Mouse (Mus musculus): Measurements from ENCODE around the gene Gm21974. TPM values are rescaled to one million over a fixed set of nuclear protein-coding genes. Genes with fewer than 3 reads are reported as not detected.

Gm21974 gene
- polyA plus RNA-seq, 1 experiment from 2014 or later: not detected

- no peaks in the 10 kb centered on the region for H3K9me3 ChIP-seq
- no peak within 1 kb of the TSS for H3K27ac ChIP-seq
- no peaks in the 10 kb centered on the region for H3K27me3 ChIP-seq
- no peak within 1 kb of the TSS for H3K4me2 ChIP-seq (replicated peaks)
- 19% methylated on average over 4 of the region's 4 CpGs for WGBS
- no peak within 1 kb of the TSS for H3K9ac ChIP-seq
- H3K36me3 ChIP-seq: peaks cover 71% of the 10 kb centered on the region
- ATAC-seq (ENCODE audit: low FRiP score, low read depth): no peak
- peaks cover 15% of the 10 kb centered on the region for H3K4me1 ChIP-seq
- no peak within 1 kb of the TSS for H3K4me3 ChIP-seq
Observed at GRCm38 (mm10) chr7:127890798-127891197, 4.5 kb downstream of the Gm21974 start, which contains the start of gene Prss53. Gene Prss53, minus strand, starts transcription at chr7:127890970.

GRCm38 (mm10) chr7:127888821-127889220 is 6.4 kb downstream of the Gm21974 start:
- no peak overlapping the region for H3K27ac ChIP-seq
- H3K4me3 ChIP-seq: no peak overlapping the region
- peaks cover 88% of the 10 kb centered on the region for H3K36me3 ChIP-seq
- no peak overlapping the region for H3K9ac ChIP-seq
- H3K4me1 ChIP-seq: peaks cover 17% of the 10 kb centered on the region
- no peaks in the 10 kb centered on the region for H3K9me3 ChIP-seq
- no peaks in the 10 kb centered on the region for H3K27me3 ChIP-seq
- H3K4me2 ChIP-seq (replicated peaks): no peak overlapping the region
- ATAC-seq (ENCODE audit: low FRiP score, low read depth): no peak
- 73% methylated on average over 3 of the region's 3 CpGs for WGBS

DNA sequence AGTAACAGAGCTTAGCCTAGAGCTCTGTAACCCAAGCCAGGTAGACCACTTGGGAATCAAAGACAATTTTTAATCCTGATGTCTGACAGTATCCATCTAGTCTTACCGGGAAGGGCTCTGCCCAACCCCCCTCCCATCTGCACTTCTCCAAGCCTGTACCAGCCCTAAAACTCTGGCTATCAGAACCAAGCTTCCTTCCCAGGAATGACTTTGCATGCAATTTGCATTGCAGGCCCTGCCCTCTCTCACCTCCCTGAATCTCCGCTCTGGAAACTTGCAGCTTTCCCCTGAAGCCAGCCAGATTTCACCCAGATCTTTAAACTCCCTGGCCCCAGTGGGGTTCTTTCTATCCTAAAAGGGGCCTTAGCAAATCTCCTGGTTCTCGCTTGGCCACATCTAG is 7.5 kb downstream of the Gm21974 start:
- WGBS: 78% methylated on average over 3 of the region's 3 CpGs
- Histone ChIP-seq H3K9me3 (no peaks in the 10 kb centered on the region), H3K36me3 (peaks cover 88% of the 10 kb centered on the region), H3K4me3 (no peak overlapping the region), H3K4me2 (replicated peaks) (no peak overlapping the region), H3K27ac (no peak overlapping the region), H3K27me3 (no peaks in the 10 kb centered on the region), H3K9ac (no peak overlapping the region), H3K4me1 (peaks cover 27% of the 10 kb centered on the region)
- no peak for ATAC-seq (ENCODE audit: low FRiP score, low read depth)

DNA sequence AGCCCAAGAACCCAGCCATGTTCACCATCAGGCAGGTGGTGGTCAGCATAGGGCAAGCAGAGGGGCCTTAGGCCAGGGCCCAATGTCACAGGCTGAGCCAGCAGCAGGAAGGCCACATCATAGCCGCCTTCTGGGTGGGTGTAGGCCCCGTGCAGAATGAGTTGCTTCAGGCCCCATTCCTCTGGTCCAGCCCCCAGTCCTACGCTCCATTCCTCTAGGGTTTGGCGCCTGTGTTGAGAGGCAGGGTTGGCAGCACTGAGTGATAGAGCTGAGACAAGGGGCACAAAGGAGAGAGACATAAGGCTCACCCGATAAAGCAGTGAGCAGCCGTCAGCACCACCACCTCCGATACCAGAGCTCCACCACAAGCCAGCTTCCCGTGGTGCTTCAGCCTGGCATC is 8.1 kb downstream of the Gm21974 start:
- 88% methylated on average over 8 of the region's 8 CpGs for WGBS
- no peak overlapping the region for H3K4me2 ChIP-seq (replicated peaks)
- no peak for ATAC-seq (ENCODE audit: low FRiP score, low read depth)

DNA sequence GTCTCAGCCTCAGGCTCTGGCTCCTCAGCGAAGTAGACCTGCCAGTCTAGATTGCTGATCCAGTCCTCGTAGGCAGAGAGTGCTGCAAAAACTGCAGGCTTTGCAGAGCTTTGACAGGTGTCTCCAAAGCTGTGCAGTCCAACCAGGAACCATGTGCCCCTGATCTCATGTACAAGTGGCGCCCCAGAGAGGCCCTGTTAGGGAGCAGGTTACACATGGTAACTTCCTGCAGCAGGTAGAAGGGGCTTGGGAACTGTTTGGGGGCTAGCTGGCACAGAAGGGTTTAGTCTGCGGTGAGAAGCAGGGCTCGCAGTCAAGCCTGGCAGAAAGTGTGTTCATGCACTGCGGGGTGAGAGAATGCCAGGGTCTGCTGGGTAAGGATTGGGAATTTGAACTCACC is 8.7 kb downstream of the Gm21974 start:
- Histone ChIP-seq H3K4me2 (replicated peaks) (no peak overlapping the region), H3K9ac (no peak overlapping the region)

More for the DNA sequence above, 8.1 kb downstream of the Gm21974 start:
- Histone ChIP-seq H3K9me3 (no peaks in the 10 kb centered on the region), H3K4me1 (peaks cover 30% of the 10 kb centered on the region), H3K27ac (no peak overlapping the region), H3K9ac (no peak overlapping the region), H3K4me3 (no peak overlapping the region), H3K27me3 (no peaks in the 10 kb centered on the region), H3K36me3 (peaks cover 88% of the 10 kb centered on the region)

GRCm38 (mm10) chr7:127885951-127886350 is 9.3 kb downstream of the Gm21974 start:
- Histone ChIP-seq H3K9me3 (no peaks in the 10 kb centered on the region), H3K9ac (no peak overlapping the region), H3K4me2 (replicated peaks) (no peak overlapping the region), H3K4me3 (no peak overlapping the region), H3K36me3 (peaks cover 90% of the 10 kb centered on the region), H3K27ac (no peak overlapping the region), H3K4me1 (peaks cover 30% of the 10 kb centered on the region), H3K27me3 (no peaks in the 10 kb centered on the region)
- ATAC-seq (ENCODE audit: low FRiP score, low read depth): no peak
- 62% methylated on average over 6 of the region's 6 CpGs for WGBS

More for the DNA sequence above, 8.7 kb downstream of the Gm21974 start:
- Histone ChIP-seq H3K4me1 (peaks cover 30% of the 10 kb centered on the region), H3K4me3 (no peak overlapping the region), H3K27ac (no peak overlapping the region), H3K27me3 (no peaks in the 10 kb centered on the region), H3K9me3 (no peaks in the 10 kb centered on the region), H3K36me3 (peaks cover 90% of the 10 kb centered on the region)
- 88% methylated on average over 6 of the region's 6 CpGs for WGBS
- no peak for ATAC-seq (ENCODE audit: low FRiP score, low read depth)

DNA sequence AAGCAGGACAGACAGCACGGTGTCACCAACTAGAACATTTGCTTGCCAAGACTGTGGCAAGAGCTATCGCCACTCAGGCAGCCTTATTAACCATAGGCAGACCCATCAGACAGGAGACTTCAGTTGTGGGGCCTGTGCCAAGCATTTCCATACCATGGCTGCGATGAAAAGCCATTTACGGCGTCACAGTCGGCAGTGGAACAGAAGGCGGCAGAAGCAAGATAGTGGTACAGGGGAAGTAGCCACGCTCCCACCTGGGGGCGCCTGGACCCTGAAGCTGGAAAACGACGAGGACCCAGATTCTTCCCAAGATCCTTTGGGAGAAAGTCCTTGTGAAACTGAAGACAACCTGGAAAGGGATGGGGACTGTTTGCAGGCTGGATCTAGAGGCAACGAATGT is 14.8 kb downstream of the Gm21974 start:
- no peak overlapping the region for H3K4me3 ChIP-seq
- H3K9ac ChIP-seq: no peak overlapping the region
- WGBS: 89% methylated on average over 12 of the region's 12 CpGs
- H3K27ac ChIP-seq: no peak overlapping the region
- no peaks in the 10 kb centered on the region for H3K9me3 ChIP-seq
- no peak overlapping the region for H3K4me2 ChIP-seq (replicated peaks)
- H3K4me1 ChIP-seq: peaks cover 34% of the 10 kb centered on the region
- no peak for ATAC-seq (ENCODE audit: low FRiP score, low read depth)
- H3K27me3 ChIP-seq: no peaks in the 10 kb centered on the region
- H3K36me3 ChIP-seq: peaks cover 76% of the 10 kb centered on the region

- Histone ChIP-seq H3K4me3 (no peak overlapping the region), H3K9me3 (no peaks in the 10 kb centered on the region), H3K36me3 (peaks cover 66% of the 10 kb centered on the region), H3K27me3 (no peaks in the 10 kb centered on the region), H3K27ac (no peak overlapping the region), H3K4me1 (peaks cover 30% of the 10 kb centered on the region), H3K4me2 (replicated peaks) (no peak overlapping the region), H3K9ac (no peak overlapping the region)
- ATAC-seq (ENCODE audit: low FRiP score, low read depth): no peak
- WGBS: 97% methylated on average over 9 of the region's 9 CpGs
Observed at GRCm38 (mm10) chr7:127879301-127879700, 16.0 kb downstream of the Gm21974 start.

DNA sequence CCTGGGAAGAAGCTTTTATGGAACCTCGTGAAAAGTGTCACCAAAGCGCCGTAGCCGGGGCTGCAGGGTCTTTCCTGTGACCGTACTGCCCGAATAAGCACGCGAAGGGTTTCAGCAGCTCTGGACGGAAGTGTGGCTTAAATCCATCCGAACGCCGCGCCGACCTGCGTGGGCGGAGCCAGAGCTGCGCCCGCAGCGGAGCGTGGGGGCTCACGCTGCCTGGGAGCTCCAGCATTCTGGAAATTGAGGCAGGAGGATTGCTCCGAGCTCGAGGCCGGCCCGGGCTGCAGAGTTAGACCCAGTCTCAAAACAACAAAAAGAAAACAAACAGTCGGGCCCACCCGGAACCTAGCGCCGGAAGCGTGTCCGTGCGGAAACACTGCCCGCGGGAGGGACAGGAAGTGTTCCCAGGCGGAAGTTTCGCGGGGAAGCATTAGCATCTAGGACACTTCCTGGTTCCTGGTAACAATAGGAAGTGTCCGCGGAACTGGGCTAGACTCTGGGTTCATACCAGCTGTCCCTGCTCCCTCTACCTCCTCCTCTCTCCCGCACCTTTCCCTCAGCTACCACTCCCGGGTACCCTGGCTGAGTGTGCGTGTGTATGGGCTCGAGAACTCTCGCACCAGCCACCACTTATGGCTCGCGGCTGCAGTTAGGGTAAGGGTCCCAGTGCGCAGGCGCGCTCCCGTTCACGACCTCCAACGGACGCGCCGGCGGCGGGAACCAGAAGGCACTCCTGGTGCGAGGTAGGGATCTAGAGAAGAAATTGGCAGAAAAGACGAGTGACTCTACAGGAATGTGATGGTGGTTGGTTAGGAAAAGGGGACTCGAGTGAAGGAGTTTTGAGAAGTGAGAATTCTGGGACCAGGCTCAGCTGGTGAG is 18.5 kb downstream of the Gm21974 start, which contains the start of gene Zfp668:
Zfp668 (minus strand) TSS at position 362 of the 882 bp plus-strand sequence.
- Histone ChIP-seq H3K4me2 (replicated peaks) (peak within 1 kb of the TSS; percentile 89), H3K4me1 (peaks cover 20% of the 10 kb centered on the region), H3K36me3 (peaks cover 50% of the 10 kb centered on the region), H3K9ac (peak within 1 kb of the TSS; percentile 97), H3K9me3 (no peaks in the 10 kb centered on the region), H3K27me3 (no peaks in the 10 kb centered on the region), H3K27ac (peak within 1 kb of the TSS; percentile 98), H3K4me3 (peak within 1 kb of the TSS; percentile 88)
- peak; percentile 70 for ATAC-seq (ENCODE audit: low FRiP score, low read depth)
- under 1% methylated on average over 60 of the region's 60 CpGs for WGBS

- H3K27me3 ChIP-seq: no peaks in the 10 kb centered on the region
- peak within 1 kb of the TSS; percentile 88 for H3K4me3 ChIP-seq
- WGBS: under 1% methylated on average over 41 of the region's 41 CpGs
- no peaks in the 10 kb centered on the region for H3K9me3 ChIP-seq
- peak within 1 kb of the TSS; percentile 98 for H3K27ac ChIP-seq
- peaks cover 20% of the 10 kb centered on the region for H3K4me1 ChIP-seq
- peak within 1 kb of the TSS; percentile 97 for H3K9ac ChIP-seq
- ATAC-seq (ENCODE audit: low FRiP score, low read depth): peak; percentile 92
- peaks cover 48% of the 10 kb centered on the region for H3K36me3 ChIP-seq
- H3K4me2 ChIP-seq (replicated peaks): peak within 1 kb of the TSS; percentile 89
Observed at GRCm38 (mm10) chr7:127876041-127876466, 19.2 kb downstream of the Gm21974 start, which contains the start of gene Zfp646. Gene Zfp646, plus strand, starts transcription at chr7:127876221.

DNA sequence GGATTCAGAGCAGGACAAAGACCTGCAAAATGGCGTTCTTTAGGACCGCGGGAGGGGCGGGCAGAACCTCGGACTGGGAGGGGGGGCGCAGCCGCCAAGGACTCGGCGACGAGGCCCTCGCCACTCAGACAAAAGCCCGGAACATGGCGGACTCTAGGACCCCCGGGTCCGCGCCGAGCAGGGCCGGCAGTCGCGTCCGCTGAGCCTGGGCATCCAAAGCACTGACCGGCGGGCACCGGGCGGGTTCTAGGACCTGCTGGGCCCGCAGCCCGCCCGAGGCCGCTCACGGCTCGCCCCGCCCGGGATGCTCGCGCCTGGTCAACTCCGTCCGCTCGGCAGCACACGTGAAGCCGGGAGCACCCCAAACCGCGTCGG is 19.6 kb downstream of the Gm21974 start:
- Histone ChIP-seq H3K9me3 (no peaks in the 10 kb centered on the region), H3K4me2 (replicated peaks) (peak overlapping the region; percentile 89), H3K9ac (peak overlapping the region; percentile 97), H3K27ac (peak overlapping the region; percentile 98), H3K4me3 (peak overlapping the region; percentile 88), H3K36me3 (peaks cover 47% of the 10 kb centered on the region), H3K4me1 (peaks cover 20% of the 10 kb centered on the region), H3K27me3 (no peaks in the 10 kb centered on the region)
- WGBS: under 1% methylated on average over 43 of the region's 43 CpGs
- peak; percentile 95 for ATAC-seq (ENCODE audit: low FRiP score, low read depth)

DNA sequence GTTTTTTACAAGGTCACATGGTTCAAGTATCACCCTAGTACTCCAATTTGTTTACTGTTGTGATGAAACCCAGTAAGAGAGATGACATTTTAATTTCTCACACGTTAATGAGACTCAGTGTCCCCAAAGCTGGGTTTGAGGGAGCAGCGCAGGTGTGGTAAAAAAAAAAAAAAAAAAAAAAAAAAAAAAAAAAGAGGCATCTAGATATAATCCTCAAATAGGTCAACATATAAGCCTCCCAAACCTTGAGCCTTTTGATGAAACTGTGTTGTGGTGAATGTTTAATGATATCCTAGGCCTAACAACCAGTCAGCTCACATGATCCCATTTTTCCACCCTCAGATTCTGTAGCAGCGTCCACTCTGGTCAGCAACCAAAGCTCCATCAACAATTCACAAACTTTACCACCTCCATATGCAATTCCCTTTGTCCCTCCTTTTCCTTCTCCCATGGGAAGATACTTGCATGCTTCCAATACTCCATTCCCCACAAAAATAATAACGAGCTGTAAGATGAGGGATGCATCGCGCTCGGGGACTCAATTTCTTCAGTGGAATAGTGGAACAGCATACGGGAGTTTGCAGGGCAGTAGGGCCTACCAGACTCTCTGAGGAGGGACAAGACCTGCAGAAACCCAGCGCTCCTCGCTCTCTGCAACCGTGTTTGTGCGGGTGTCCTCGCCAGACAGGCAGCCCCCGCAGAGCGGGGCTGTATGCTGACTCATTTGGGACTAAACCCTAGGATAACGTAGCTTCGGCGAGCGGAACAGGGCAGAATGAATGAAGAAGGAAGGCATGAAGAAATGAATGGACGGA is 20.2 kb downstream of the Gm21974 start:
- H3K9me3 ChIP-seq: no peaks in the 10 kb centered on the region
- 4% methylated on average over 20 of the region's 20 CpGs for WGBS
- H3K9ac ChIP-seq: peak overlapping the region; percentile 97
- H3K4me2 ChIP-seq (replicated peaks): peak overlapping the region; percentile 89
- peaks cover 47% of the 10 kb centered on the region for H3K36me3 ChIP-seq
- no peaks in the 10 kb centered on the region for H3K27me3 ChIP-seq
- ATAC-seq (ENCODE audit: low FRiP score, low read depth): peak; percentile 14; the same call in 1 of the 2 replicates
- peaks cover 20% of the 10 kb centered on the region for H3K4me1 ChIP-seq
- peak overlapping the region; percentile 88 for H3K4me3 ChIP-seq
- H3K27ac ChIP-seq: peak overlapping the region; percentile 98

Data from limb, embryonic 13.5 days (tissue).